Mouse (Mus musculus): ENCODE data around the gene Mylk4.

GRCm38 (mm10) chr13:32789781-32790180, 6.0 kb upstream of the Mylk4 start:
- TF ChIP-seq CTCF (conservative IDR thresholded peaks at IDR 0.05; ENCODE audit: insufficient read depth, insufficient read length, low read depth, low read length): no peak
- TF ChIP-seq POLR2A (IDR thresholded peaks at IDR 0.05; ENCODE audit: low read depth, low read length): no peak

Data from kidney, adult 2 months (tissue).